Mouse (Mus musculus) forebrain, embryonic 14.5 days (tissue): Measurements from ENCODE around the gene Col11a2. TPM values are rescaled to one million over a fixed set of nuclear protein-coding genes. Genes with fewer than 3 reads are reported as not detected.
A peak's percentile ranks its signal among the peaks of the same experiment; 100 is the strongest.

ENCODE experiments used
- ATAC-seq: fragments of 200-750 bp; cut with Nextera tagmentation; 2 replicates; pipeline ENCODE4 v1.8.0; 2017; ENCODE audit warnings: mild to moderate bottlenecking, moderate library complexity
- DNase-seq: peaks from one replicate; pipeline ENCODE4 v3.0.0-alpha.2; 2015; ENCODE audit warnings: low spot score
- H3K27ac ChIP-seq: fragments of 300-500 bp; sonication (generic); 2 replicates; pipeline ENCODE4 v1.5.1; 2014; ENCODE audit warnings: low read depth, mild to moderate bottlenecking, control low read depth, low read length, moderate library complexity
- H3K27me3 ChIP-seq: fragments of 300-500 bp; sonication (generic); replicated peaks from 2 replicates; pipeline ENCODE4 v1.6.1; 2014; ENCODE audit warnings: low read length, control low read depth, mixed read lengths; ENCODE audit not compliant: control insufficient read depth, insufficient read depth
- H3K36me3 ChIP-seq: fragments of 300-500 bp; sonication (generic); 2 replicates; pipeline ENCODE4 v1.6.1; 2014; ENCODE audit warnings: low read length, control low read depth; ENCODE audit not compliant: control insufficient read depth, insufficient read depth
- H3K4me1 ChIP-seq: fragments of 300-500 bp; sonication (generic); 2 replicates; pipeline ENCODE4 v1.6.1; 2014; ENCODE audit warnings: antibody characterized with exemption, low read length, control low read depth; ENCODE audit not compliant: control insufficient read depth, insufficient read depth
- H3K4me2 ChIP-seq: fragments of 300-500 bp; sonication (generic); 2 replicates; pipeline ENCODE4 v1.6.1; 2014; ENCODE audit warnings: mild to moderate bottlenecking, control low read depth, low read length
- H3K4me3 ChIP-seq: fragments of 300-500 bp; sonication (generic); 2 replicates; pipeline ENCODE4 v1.5.1; 2014; ENCODE audit warnings: low read depth, low read length, control low read depth
- H3K9ac ChIP-seq: fragments of 300-500 bp; sonication (generic); 2 replicates; pipeline ENCODE4 v1.6.1; 2014; ENCODE audit warnings: mild to moderate bottlenecking, low read length, control low read depth, moderate library complexity
- H3K9me3 ChIP-seq: fragments of 300-500 bp; sonication (generic); replicated peaks from 2 replicates; pipeline ENCODE4 v1.6.1; 2016; ENCODE audit warnings: low read length, control low read depth, mixed read lengths; ENCODE audit not compliant: control insufficient read depth
- WGBS: fragments of 180-500 bp; shearing (Covaris S2); extraction: QIAGEN DNeasy Blood & Tissue Kit; methylation state at CpG from one replicate; pipeline ENCODE4 v1.1.7; 2014; 5-methylcytosine and 5-hydroxymethylcytosine counted together
- polyA plus RNA-seq: library from polyadenylated mRNA; unstranded; fragments of >200 nt; fragmentation: Nextera tagmentation; extraction: Ambion mirVana; gene quantifications from 2 replicates; pipeline ENCODE4 v1.2.1, GENCODE M21; 2014

Col11a2 gene
- polyA plus RNA-seq, 1 experiment from 2014 or later: 0.95 TPM

DNA sequence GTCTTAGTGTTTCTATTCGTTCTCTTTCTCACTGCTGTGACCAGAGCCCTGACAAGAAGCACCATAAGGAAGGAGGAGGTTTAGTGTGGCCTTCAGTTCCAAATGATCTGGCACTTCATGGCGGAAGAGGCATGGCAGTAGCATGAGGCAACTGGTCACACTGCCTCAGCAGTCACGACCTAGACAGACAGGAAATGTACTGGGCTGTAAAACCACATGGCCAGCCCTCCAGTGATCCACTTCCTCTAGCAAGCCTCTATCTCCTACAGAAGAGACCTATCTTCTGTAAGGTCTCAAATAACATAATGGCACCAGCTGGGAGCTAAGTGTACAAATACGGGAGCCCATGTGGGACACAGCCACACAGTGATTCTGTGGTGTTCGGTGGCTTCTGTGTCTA, 32.9 kb downstream of the Col11a2 start:
- Histone ChIP-seq H3K4me1 (no peaks in the 10 kb centered on the region), H3K9me3 (no peaks in the 10 kb centered on the region), H3K27ac (no peak overlapping the region), H3K9ac (no peak overlapping the region), H3K4me3 (no peak overlapping the region), H3K36me3 (no peaks in the 10 kb centered on the region), H3K4me2 (no peak overlapping the region), H3K27me3 (0 out of 2 replicates have a peak, but pooled peaks cover 5% of the 10 kb centered on the region)
- ATAC-seq (no peak), DNase-seq (no peak)
- WGBS: 79% methylated on average over 5 of the region's 5 CpGs

DNA sequence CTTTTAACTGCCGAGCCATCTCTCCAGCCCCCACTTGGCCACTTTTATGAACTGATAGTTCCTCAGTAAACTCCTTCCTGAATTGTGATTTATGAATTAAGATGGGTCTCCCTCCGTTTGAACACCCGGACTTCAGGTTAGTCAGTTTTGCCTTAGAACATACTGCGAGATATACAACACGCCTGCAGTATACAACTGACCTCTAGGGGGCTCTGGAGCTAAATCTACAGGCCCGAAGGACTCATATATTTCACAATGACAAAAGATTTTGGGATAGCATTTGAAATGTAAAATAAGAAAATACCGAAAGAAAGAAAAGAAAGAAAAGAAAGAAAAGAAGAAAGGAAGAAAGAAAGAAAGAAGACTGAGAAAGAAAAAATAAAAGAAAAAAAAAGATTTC, 36.0 kb downstream of the Col11a2 start:
- Histone ChIP-seq H3K9me3 (no peaks in the 10 kb centered on the region), H3K36me3 (no peaks in the 10 kb centered on the region), H3K27me3 (0 out of 2 replicates have a peak, but pooled peaks cover 9% of the 10 kb centered on the region), H3K27ac (no peak overlapping the region), H3K4me3 (no peak overlapping the region), H3K4me2 (no peak overlapping the region), H3K4me1 (no peaks in the 10 kb centered on the region), H3K9ac (no peak overlapping the region)
- ATAC-seq (no peak), DNase-seq (peak; percentile 73)
- WGBS: 48% methylated on average over 7 of the region's 7 CpGs

DNA sequence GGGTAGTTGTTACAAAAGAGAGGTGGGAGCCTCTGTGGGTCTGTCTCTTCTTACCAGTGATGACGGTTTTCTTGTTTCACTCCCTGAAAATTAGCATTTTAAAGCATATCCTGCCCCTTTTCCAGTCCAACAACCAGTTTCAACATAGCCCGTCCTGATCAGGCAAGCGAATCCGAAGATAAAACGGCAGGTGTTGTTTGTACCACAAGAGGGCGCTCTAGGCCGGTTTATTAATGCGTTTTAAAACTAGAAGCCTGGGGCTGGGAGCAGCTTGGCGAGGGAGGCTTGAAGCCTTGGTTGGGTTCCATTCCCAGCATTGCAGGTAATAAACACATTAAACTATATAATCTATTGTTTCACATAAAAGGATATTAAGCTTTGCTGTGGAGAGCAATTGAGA, 38.3 kb downstream of the Col11a2 start:
- no peak overlapping the region for H3K27ac ChIP-seq
- ATAC-seq: peak; percentile 40; the same call in 1 of the 2 replicates
- H3K4me3 ChIP-seq: no peak overlapping the region
- H3K36me3 ChIP-seq: no peaks in the 10 kb centered on the region
- no peak overlapping the region for H3K4me2 ChIP-seq
- no peaks in the 10 kb centered on the region for H3K9me3 ChIP-seq
- peak; percentile 91 for DNase-seq
- 1% methylated on average over 9 of the region's 9 CpGs for WGBS
- H3K9ac ChIP-seq: no peak overlapping the region
- H3K4me1 ChIP-seq: no peaks in the 10 kb centered on the region
- 0 out of 2 replicates have a peak, but pooled peaks cover 9% of the 10 kb centered on the region for H3K27me3 ChIP-seq

DNA sequence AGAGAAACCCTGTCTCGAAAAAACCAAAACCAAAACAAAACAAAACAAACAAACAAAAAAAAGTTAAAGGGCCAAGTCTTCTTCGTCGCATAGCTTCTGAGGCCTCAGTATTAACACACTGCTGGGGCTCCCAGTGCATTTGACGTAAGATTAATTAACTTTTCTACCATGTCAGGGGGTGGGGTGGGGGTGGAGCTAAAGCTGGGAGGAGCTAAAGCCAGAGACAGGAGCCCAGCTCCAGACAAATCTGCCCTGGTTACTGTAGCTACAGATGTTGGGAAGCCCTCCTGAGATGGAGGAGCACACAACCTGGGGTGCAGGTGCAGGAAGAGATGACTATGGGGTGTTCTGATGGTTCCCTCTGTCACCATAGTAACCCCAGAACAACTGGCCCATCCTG, 38.9 kb downstream of the Col11a2 start:
- no peak overlapping the region for H3K9ac ChIP-seq
- no peak overlapping the region for H3K27ac ChIP-seq
- no peak overlapping the region for H3K4me3 ChIP-seq
- H3K9me3 ChIP-seq: no peaks in the 10 kb centered on the region
- WGBS: 50% methylated on average over 4 of the region's 4 CpGs
- no peaks in the 10 kb centered on the region for H3K36me3 ChIP-seq
- 0 out of 2 replicates have a peak, but pooled peaks cover 9% of the 10 kb centered on the region for H3K27me3 ChIP-seq
- ATAC-seq: no peak
- H3K4me2 ChIP-seq: no peak overlapping the region
- peaks cover 3% of the 10 kb centered on the region; the same call in 1 of the 2 replicates for H3K4me1 ChIP-seq
- DNase-seq: no peak

DNA sequence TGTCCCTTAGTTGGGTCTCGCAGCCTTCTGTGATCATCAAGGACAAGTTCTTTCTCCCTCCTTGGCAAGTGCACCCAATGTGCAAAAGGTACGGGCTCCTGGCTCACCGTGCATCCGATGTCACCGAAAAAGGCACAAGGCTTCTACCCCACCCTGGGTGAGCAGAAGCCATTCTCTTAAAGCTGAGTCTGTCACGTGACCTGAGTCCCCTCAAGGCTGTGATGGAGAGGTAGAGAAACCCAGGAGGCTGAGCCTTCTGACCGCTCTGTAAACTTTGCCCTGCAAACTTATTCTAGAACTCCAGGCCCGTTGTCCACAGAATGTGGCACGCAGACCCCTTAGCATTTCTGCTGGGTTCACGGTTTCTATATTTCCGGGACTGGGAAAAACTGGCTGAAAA, 39.8 kb downstream of the Col11a2 start:
- Histone ChIP-seq H3K9ac (no peak overlapping the region), H3K27ac (no peak overlapping the region), H3K4me1 (peaks cover 6% of the 10 kb centered on the region; the same call in 1 of the 2 replicates), H3K4me2 (no peak overlapping the region), H3K36me3 (no peaks in the 10 kb centered on the region), H3K4me3 (no peak overlapping the region), H3K9me3 (no peaks in the 10 kb centered on the region), H3K27me3 (0 out of 2 replicates have a peak, but pooled peaks cover 9% of the 10 kb centered on the region)
- ATAC-seq: no peak
- 89% methylated on average over 11 of the region's 11 CpGs for WGBS
- DNase-seq: no peak

DNA sequence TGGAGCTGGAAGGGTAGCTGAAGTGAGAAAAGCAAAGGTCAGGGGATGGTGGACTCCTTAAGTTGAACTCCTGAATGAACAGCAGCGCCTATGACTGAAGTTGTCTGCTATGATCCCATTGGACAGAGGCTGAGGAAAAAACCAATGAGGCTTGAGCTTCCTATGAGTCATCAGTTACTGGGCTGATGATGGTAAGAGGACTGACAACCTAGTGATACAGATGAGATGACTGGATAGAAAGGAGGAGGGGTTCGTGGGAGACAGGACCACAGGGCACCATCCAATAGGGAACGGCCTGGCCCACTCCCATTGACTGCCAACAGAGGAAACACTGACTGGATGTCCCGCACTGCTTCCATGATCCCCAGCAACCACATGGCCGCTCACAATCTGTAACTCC, 40.4 kb downstream of the Col11a2 start:
- Histone ChIP-seq H3K9ac (no peak overlapping the region), H3K9me3 (no peaks in the 10 kb centered on the region), H3K4me2 (no peak overlapping the region), H3K27ac (no peak overlapping the region), H3K36me3 (no peaks in the 10 kb centered on the region), H3K4me1 (peaks cover 6% of the 10 kb centered on the region; the same call in 1 of the 2 replicates), H3K4me3 (no peak overlapping the region), H3K27me3 (0 out of 2 replicates have a peak, but pooled peaks cover 9% of the 10 kb centered on the region)
- DNase-seq (peak; percentile 78), ATAC-seq (peak; percentile 81)
- WGBS: 26% methylated on average over 5 of the region's 5 CpGs

DNA sequence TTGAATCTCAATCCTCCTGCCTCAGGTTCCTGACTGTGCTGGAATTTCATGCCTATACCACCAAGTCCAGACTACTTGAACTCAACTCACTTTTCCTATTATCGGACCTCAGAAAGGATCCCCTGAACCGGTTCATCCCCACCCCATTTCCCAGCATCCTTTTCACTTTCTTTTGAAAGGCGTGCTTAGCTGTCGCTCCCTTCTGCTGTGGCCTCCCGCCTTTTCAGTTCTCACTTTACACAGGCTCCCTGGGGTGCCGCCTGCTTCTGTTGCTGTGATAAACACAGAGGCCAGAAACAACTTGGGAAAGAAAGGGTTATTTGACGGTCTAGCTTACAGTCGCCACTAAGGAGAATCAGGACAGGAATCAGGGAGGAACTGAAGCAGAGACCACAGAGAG, 43.9 kb downstream of the Col11a2 start:
- H3K36me3 ChIP-seq: no peaks in the 10 kb centered on the region
- DNase-seq: peak; percentile 19
- WGBS: under 1% methylated on average over 8 of the region's 8 CpGs

DNA sequence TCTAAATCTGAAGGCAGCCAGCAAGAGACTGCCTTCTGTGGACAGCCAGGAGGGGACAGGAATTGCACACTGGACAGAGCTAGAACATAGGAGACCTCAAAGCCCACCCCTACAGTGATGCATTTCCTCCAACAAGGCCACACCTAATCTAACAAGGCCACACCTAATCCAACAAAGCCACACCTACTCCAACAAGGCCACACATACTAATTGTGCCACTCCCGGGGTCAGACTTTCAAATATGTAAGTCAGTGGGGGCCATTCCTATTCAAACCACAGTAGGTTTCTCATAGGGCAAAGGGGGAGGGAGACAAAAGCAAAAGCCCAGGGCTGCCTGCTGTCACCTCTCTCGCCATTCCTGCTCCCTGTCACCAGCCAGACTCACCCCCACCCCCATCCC, 48.1 kb downstream of the Col11a2 start:
- Histone ChIP-seq H3K27me3 (no peaks in the 10 kb centered on the region), H3K27ac (no peak overlapping the region), H3K4me1 (peaks cover 6% of the 10 kb centered on the region; the same call in 1 of the 2 replicates), H3K9me3 (no peaks in the 10 kb centered on the region), H3K36me3 (no peaks in the 10 kb centered on the region), H3K4me3 (no peak overlapping the region), H3K4me2 (no peak overlapping the region), H3K9ac (no peak overlapping the region)
- no peak for ATAC-seq
- DNase-seq: no peak
- 50% methylated on average over 2 of the region's 2 CpGs for WGBS

More for the DNA sequence above, 43.9 kb downstream of the Col11a2 start:
- Histone ChIP-seq H3K4me2 (no peak overlapping the region), H3K27me3 (no peaks in the 10 kb centered on the region), H3K27ac (no peak overlapping the region), H3K4me1 (peaks cover 6% of the 10 kb centered on the region; the same call in 1 of the 2 replicates), H3K4me3 (no peak overlapping the region), H3K9me3 (no peaks in the 10 kb centered on the region), H3K9ac (peak overlapping the region; percentile 17; the same call in 1 of the 2 replicates)
- no peak for ATAC-seq

DNA sequence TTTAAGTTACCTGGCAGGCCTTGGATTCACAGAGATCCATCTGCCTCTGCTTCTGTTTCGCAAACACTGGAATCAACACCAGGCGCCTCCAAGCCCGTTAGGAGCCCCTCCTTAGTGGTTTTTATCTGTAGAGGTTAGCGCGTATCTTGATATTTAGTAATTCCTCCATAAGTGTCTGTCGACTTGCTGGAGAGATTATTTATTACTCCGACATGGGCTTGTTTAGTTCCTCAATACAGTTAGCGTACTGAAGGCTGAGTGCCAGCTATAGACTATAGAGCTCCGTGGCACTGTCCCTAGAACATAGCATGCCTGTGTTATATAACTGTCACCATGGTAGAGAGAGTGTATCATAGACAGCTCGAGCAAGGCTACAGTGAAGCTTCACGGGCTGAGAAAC, 48.9 kb downstream of the Col11a2 start:
- ATAC-seq: no peak
- Histone ChIP-seq H3K27ac (no peak overlapping the region), H3K9me3 (no peaks in the 10 kb centered on the region), H3K27me3 (no peaks in the 10 kb centered on the region), H3K4me3 (no peak overlapping the region), H3K9ac (no peak overlapping the region), H3K4me1 (peaks cover 3% of the 10 kb centered on the region; the same call in 1 of the 2 replicates), H3K4me2 (no peak overlapping the region), H3K36me3 (no peaks in the 10 kb centered on the region)
- 84% methylated on average over 11 of the region's 11 CpGs for WGBS
- no peak for DNase-seq
